ENCODE assay signal across 8 mouse cellular contexts in the genomic region with DNA sequence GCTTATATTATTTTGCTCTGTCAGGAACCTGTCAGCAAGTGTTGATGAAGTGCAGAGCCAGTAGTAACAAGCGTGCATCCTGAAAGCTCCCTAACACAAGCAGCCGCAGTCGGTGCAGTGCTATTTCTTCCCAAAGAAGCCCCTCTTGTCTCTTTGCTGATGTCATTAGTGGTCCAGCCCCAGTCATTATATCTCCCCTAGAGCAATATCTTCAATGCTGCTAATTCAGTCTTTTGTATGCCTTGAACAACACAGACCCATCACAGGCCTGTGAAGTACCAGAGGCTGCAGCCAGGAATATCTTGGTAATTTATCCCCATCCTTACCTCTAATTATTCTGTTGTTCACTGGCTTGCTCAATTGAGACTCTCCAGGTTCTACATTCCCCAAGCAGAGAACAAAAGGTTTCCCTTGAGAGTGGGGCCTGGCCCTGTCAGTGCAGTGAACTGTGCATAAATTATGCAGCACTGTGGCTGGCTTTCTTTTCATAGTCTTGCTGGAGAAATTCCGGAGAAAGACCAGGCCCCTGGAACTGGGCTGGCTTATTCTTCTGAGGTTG.
DNase-seq lines count a peak whose midpoint lies in the region; ATAC-seq and TF ChIP-seq lines count a peak whose summit lies in the region.

No protein-coding gene starts in this region.

- intact Hi-C loops in left cerebral cortex, postnatal 4 days (cut with DNase I) = no loop called here

- H3K27me3 ChIP-seq in ES-Bruce4 (ENCODE audit: control insufficient read depth, insufficient read depth, low read length, poor library complexity, severe bottlenecking) = no peaks in the 10 kb centered on the region
- no peaks in the 10 kb centered on the region for H3K27me3 ChIP-seq in hindbrain, embryonic 15.5 days
- H3K27me3 ChIP-seq in midbrain, embryonic 10.5 days (ENCODE audit: low read depth, poor library complexity, severe bottlenecking) = no peaks in the 10 kb centered on the region

- no peak for TF ChIP-seq CTCF in ES-Bruce4 (IDR thresholded peaks at IDR 0.05; ENCODE audit: low read depth, low read length)
- TF ChIP-seq CTCF in brain, embryonic 14.5 days (IDR thresholded peaks at IDR 0.05; ENCODE audit: borderline replicate concordance, extremely low read depth, insufficient read depth, insufficient read length) = no peak

- ATAC-seq in hindbrain, embryonic 15.5 days (ENCODE audit: low FRiP score, low read depth) = peak; percentile 84
- ATAC-seq in megakaryocyte progenitor cell, adult 5-6 weeks (replicated peaks; ENCODE audit: poor library complexity) = no peak

- H3K27ac ChIP-seq in ES-Bruce4 (ENCODE audit: insufficient read depth, low read length) = peak overlapping the region; percentile 94
- peak overlapping the region; percentile 67 for H3K27ac ChIP-seq in hindbrain, embryonic 15.5 days (replicated peaks)
- peak overlapping the region; percentile 78 for H3K27ac ChIP-seq in midbrain, embryonic 10.5 days (replicated peaks)

- WGBS in hindbrain, embryonic 15.5 days = 16% methylated on average over 4 of the region's 4 CpGs
- 13% methylated on average over 4 of the region's 4 CpGs for WGBS in midbrain, embryonic 10.5 days

- no peaks in the 10 kb centered on the region for H3K36me3 ChIP-seq in ES-Bruce4 (ENCODE audit: control insufficient read depth, insufficient read depth, low read length, poor library complexity, severe bottlenecking)
- H3K36me3 ChIP-seq in hindbrain, embryonic 15.5 days = no peaks in the 10 kb centered on the region
- no peaks in the 10 kb centered on the region for H3K36me3 ChIP-seq in midbrain, embryonic 10.5 days

- no peak for TF ChIP-seq POLR2A in ES-Bruce4 (IDR thresholded peaks at IDR 0.05; ENCODE audit: insufficient read depth, low read length)
- no peak for TF ChIP-seq POLR2A in brain, embryonic 14.5 days (IDR thresholded peaks at IDR 0.05; ENCODE audit: borderline replicate concordance, extremely low read depth, insufficient read depth, insufficient read length, poor library complexity, severe bottlenecking)

- H3K9me3 ChIP-seq in ES-Bruce4 (replicated peaks; ENCODE audit: control insufficient read depth, insufficient read depth, low read length, poor library complexity, severe bottlenecking) = no peaks in the 10 kb centered on the region
- H3K9me3 ChIP-seq in hindbrain, embryonic 15.5 days = no peaks in the 10 kb centered on the region
- no peaks in the 10 kb centered on the region for H3K9me3 ChIP-seq in midbrain, embryonic 10.5 days (replicated peaks)

- DNase-seq in brain, embryonic 14.5 days (ENCODE audit: low read depth) = peak; percentile 94
- peak; percentile 65 for DNase-seq in midbrain, embryonic 10.5 days (ENCODE audit: low spot score)
- no peak for DNase-seq in spleen, postnatal 14 days (ENCODE audit: low spot score in 2 of 2)
- no peak for DNase-seq in left cerebral cortex, postnatal 4 days
- DNase-seq in lung, postnatal 36 days = no peak

- H3K4me1 ChIP-seq in ES-Bruce4 (ENCODE audit: control insufficient read depth, insufficient read depth, low read length) = peaks cover 4% of the 10 kb centered on the region
- H3K4me1 ChIP-seq in hindbrain, embryonic 15.5 days (replicated peaks) = peaks cover 10% of the 10 kb centered on the region
- H3K4me1 ChIP-seq in midbrain, embryonic 10.5 days = peaks cover 42% of the 10 kb centered on the region

- no peak overlapping the region for H3K4me2 ChIP-seq in hindbrain, embryonic 15.5 days

- no peak overlapping the region for H3K9ac ChIP-seq in ES-Bruce4 (ENCODE audit: low read depth, poor library complexity, severe bottlenecking)
- 0 out of 2 replicates have a peak overlapping the region, but pooled peaks have one; percentile 16 for H3K9ac ChIP-seq in hindbrain, embryonic 15.5 days

- TF ChIP-seq EP300 in ES-Bruce4 (IDR thresholded peaks at IDR 0.05; ENCODE audit: insufficient read depth, low read depth, low read length) = peak; percentile 77

- no peak overlapping the region for H3K4me3 ChIP-seq in ES-Bruce4 (ENCODE audit: low read depth, low read length)
- no peak overlapping the region for H3K4me3 ChIP-seq in hindbrain, embryonic 15.5 days
- no peak overlapping the region for H3K4me3 ChIP-seq in midbrain, embryonic 10.5 days

Comparison
In these comparisons a context has a peak if more than half of its experiments do, and no peak if none do; other contexts are left out.
1. DNase-seq: peak in brain, embryonic 14.5 days (single experiment) and midbrain, embryonic 10.5 days (single experiment); none in spleen, postnatal 14 days (0 of 2), left cerebral cortex, postnatal 4 days (single experiment) and lung, postnatal 36 days (single experiment).
2. Peak in every context shown above with its lines, with median percentiles within 50 percentile points of each other: H3K27ac ChIP-seq.